Mouse (Mus musculus): ENCODE results near the gene Trip10.

Trip10 gene

DNA sequence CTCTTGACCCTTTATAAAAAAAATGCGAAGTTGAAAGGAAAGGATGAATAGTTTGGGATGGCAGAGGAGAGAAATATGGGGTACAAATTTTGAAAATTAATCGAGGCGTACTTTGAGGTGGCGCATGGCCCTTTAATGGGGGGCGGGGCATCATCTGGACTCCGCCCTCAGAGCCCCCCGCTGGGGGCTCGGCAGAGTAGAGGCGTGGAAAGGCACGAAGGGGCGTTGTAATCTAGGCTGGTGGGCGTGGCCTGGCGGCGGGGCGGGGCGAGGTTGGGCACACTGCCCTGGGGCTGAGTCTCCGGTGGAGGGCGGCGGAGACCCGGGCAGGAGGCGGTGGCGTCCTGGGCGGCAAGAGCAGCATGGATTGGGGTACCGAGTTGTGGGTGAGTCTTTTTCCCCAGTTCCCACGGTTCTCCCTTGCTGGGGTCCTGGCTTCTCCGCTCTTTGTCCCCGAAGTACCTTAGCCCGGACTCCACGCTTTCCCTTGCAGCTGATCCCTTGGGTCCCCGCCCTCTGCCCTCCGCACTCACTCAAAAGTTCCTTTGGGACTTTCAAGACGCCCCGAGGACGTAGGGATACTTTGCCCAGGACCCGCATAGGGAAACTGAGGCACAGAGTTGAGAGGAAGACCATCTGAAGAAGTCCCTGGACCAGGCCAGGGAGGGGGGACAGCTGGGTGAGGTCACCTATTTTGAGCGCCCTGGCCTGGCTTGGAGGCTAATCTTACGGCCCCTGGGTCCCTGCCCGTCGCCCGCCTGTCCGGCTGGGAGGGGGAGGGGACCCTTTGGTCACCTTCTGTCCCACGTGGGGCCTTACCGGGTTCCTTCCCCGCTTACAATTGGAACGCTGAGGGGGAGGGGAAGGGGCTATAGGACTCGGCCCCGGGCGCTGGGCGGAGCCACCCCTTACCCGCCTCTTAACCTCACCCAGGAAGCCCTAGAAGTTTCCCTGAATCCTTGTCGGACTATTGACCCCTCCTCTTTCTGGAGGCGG, at the start of gene Trip10:
Gene Trip10, plus strand, starts transcription at position 270 of the 996 bp plus-strand sequence.
- DNase-seq (ENCODE audit: low spot score in 2 of 2) = peak; percentile 82 to 84

DNA sequence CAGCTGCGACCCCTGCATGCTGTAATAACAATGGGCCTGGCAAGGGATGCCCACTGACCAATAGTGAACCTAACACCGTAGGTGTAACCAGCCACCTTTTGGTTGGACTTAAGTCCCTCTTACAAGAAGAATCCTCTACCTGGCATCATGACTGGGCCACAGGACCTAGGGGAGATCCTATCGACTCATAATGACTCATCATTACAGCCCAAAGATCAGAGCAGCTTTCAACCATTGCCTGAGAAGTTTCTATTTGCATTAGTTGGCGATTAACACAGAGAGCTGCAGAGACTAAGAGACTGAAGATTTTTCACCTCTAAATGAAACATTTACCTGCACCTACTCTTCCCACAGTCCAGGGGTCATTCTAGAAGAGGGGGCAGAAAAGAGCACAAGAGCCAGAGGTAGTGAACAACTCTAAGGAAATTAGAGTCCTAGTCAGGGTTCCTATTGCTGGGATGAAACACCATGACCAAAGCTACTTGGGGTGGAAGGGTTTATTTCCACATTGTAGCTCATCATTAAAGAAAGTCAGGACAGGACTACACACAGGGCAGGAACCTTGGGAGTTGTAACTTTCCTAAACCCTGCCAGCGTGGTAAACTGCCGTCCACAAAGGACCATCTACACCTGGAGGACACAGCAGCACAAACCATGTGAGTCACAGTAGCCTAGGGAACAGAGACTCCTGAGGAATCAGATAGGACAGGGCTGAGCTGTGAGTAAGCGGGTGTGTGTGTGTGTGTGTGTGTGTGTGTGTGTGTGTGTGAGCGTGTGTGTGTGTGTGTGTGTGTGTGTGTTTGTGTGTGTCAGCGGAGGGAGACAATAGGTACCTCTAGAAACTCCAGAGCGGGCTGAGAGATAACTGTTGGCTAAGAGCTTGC, 47.2 kb upstream of the Trip10 start:
- no peak for DNase-seq (ENCODE audit: low spot score in 2 of 2)

- DNase-seq (ENCODE audit: low spot score in 2 of 2) = no peak
Observed at GRCm38 (mm10) chr17:57207938-57208337, 41.3 kb upstream of the Trip10 start.

GRCm38 (mm10) chr17:57209330-57209729, 39.9 kb upstream of the Trip10 start:
- DNase-seq (ENCODE audit: low spot score in 2 of 2) = no peak

DNA sequence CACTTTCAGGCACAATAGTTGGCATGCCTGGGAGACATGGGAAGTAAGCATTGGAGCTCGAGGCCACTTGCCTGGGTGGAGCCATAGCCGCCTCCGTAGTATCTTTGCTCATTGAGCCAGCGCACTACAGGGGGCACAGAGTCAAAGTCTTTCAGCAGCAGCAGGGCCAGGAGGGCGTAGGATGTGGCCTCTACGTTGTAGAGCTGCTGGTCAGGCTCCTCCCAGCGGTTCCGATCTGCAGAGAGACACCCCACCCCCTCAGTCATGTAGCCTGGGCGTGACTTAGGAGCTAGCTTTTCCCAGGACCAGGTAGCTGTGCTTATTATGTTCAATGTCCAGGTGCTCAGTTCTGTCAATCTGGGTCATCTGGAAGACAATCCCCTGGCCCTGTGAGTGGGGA, 37.8 kb upstream of the Trip10 start:
- no peak for DNase-seq (ENCODE audit: low spot score in 2 of 2)

DNA sequence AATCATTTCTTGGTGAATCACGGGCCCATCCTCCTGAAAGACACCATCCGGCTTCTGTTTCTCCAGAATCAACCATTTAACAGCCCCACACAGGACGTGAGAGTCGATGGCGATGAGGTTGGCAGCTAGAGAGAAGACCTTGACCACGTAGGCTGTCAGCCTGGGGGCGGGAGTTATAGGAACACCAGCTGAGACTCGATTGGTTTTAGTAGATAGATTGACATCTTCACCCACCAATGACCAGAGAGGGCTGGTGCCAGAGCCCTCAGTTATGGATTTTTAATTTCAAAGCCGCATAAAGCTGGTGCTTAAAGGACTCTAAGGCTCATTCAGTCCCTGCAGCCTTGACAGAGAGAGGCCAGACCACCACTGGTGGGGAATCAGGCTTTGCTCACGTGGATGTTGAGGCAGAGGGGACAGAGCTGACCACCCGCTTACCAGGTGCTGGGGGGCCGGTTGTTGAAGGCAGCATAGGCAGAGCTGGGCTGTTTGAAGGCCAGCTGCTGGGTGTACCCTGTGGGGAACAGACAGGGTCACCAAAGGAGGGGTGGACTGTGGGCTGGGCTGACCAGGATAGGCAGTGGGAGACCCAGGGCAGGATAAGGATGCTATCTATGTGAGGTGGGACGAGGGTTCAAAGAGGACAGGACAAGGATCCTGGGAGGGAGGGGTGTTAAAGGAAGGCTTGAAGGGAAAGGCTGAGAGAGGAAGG, 34.4 kb upstream of the Trip10 start:
- DNase-seq (ENCODE audit: low spot score in 2 of 2) = no peak

- no peak for DNase-seq (ENCODE audit: low spot score in 2 of 2)
Observed at GRCm38 (mm10) chr17:57218335-57218900, 30.8 kb upstream of the Trip10 start.

- DNase-seq (ENCODE audit: low spot score in 2 of 2) = peak; percentile 33 to 42
Observed at GRCm38 (mm10) chr17:57219167-57219883, 29.9 kb upstream of the Trip10 start.

DNA sequence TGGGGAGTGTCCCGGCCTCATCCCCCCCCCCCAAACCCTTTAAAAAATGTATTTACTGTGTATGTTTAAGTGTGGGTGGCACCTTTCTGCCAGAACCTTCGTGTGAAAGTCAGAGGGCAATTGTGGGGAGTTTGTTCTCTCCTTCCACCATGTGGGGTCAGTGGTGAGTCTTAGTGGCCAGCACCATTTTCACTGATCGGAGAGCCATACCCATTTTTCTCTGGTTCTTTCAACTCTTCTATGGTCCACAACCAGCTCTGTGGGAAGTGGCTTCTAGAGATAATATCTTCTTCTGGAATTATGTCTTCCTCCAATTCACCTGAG, 29.4 kb upstream of the Trip10 start:
- DNase-seq (ENCODE audit: low spot score in 2 of 2) = peak in 1 of 2 experiments; percentile 10

DNA sequence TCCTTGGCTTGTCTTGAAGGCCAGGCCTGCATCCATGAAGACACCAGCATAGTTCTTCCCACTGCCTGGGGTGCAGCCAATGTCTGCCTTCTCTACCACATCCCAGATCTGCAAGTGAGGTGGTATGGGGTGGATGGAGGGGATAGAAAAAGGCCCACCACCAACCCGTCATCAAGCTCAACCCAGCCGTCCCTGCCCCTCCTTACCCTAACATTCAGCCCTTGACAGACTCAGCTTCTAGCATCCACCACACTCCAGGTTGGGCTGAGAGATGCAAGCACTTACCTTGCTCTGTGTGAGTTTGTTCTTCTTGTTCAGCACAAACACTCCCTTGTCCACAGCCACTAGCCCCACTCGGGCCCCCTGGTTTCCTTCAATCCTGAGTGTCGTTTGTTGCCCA, 27.3 kb upstream of the Trip10 start:
- no peak for DNase-seq (ENCODE audit: low spot score in 2 of 2)

DNA sequence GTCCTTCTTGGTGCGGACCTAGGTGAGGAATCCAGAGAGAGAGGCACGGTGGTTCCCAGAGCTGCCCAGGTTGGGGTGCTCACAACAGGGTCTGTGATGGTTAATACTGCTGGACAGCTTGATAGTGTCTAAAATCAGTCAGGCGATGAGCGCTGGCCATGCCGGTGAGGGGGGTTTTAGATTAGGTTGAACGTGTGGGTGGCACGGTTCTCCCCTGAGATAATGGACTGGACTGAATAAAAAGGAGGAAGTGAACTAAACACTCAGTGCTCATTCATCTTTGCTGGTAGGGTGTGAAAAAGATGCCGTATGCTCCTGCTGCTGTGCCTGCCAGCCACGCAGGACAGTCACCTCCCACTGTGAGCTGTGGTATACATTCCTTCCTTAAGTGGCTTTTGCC, 25.9 kb upstream of the Trip10 start:
- DNase-seq (ENCODE audit: low spot score in 2 of 2) = no peak

- no peak for DNase-seq (ENCODE audit: low spot score in 2 of 2)
Observed at GRCm38 (mm10) chr17:57227468-57227867, 21.8 kb upstream of the Trip10 start.

- no peak for DNase-seq (ENCODE audit: low spot score in 2 of 2)
Observed at GRCm38 (mm10) chr17:57228014-57228413, 21.2 kb upstream of the Trip10 start, which contains the start of gene C3. Gene C3 (minus strand): TSS chr17:57228136.

DNA sequence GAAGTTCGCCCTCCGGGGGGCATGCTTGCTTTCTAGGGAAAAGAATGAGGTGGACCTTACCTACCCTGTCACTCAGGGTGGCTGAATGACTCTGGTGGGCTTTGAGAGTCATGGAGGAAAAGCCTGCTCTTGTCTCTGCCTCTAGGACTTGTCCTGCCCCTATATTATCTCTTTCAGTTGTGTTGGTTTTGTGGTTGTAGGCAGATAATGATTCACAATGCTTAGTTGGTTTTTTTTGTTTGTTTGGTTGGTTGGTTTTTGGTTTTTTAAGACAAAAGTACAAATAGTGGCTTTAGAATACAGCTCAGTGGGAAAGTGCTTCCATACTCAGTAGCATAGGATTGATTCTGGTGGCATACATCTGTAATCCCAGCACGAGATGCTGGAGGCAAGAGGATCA, 20.4 kb upstream of the Trip10 start:
- DNase-seq (ENCODE audit: low spot score in 2 of 2) = no peak

DNA sequence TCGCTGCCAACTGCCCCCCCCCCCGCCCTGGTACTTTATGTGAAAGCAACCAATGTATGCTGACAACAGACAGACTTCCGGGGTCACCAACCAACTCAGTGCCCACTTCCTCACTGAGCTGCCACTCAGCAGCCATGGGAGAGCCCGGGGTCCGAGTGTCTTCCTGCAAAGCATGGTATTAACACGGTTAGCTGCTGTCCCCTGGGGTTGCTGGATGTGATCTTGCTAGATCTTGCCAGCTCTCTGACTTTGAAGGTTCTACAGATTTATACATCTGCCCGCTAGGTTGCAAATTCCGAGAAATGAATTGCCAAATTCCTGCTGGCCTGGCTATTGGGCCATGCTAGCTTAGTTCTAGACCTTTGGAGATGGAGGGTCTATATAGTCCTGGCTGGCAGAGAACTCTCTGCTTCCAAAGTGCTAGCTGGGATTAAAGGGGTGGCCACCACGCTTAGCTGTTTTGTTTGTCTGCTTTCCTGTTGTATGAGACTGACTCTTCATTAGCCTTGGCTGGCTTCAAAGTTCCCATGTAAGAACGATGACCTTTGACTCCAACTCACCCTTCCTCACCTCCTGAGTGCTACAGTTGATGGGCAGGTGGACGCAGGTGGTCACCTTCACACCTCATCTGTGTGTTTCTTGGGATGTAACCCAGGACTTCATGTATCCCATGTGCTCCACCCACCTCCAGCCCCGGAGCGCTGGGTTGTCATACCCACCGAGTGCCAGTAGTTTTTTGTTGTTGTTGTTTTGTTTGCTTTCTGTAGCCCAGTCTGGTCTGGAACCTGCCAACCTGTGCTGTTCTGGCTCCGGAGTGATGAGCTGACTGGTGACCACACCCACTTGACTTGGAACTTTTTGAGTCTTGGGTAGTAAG, 19.2 kb upstream of the Trip10 start:
- no peak for DNase-seq (ENCODE audit: low spot score in 2 of 2)

GRCm38 (mm10) chr17:57230728-57231125, 18.5 kb upstream of the Trip10 start:
- no peak for DNase-seq (ENCODE audit: low spot score in 2 of 2)

GRCm38 (mm10) chr17:57231321-57231771, 17.9 kb upstream of the Trip10 start:
- no peak for DNase-seq (ENCODE audit: low spot score in 2 of 2)

DNA sequence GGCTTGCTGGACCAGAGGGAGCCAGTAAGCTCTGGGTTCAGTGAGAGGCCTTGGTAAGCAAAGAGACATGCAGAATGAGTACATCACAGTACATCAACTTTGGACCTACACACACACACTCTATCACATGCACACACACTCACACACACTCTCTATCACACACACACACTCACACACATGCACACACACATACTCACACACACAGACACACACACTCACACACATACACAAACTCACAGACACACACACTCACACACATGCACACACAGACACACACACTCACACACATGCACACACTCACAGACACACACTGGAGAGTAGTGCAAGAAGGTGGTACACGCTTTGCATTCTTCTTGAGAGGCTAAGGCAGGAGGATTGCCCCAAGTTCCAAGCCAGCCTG, 17.1 kb upstream of the Trip10 start:
- no peak for DNase-seq (ENCODE audit: low spot score in 2 of 2)

- DNase-seq (ENCODE audit: low spot score in 2 of 2) = no peak
Observed at GRCm38 (mm10) chr17:57233038-57233437, 16.2 kb upstream of the Trip10 start.

Data from frontal cortex, postnatal 36 days (tissue).